Mouse (Mus musculus): Measurements from ENCODE around the gene Trmt61a. TPM values are rescaled to one million over a fixed set of nuclear protein-coding genes. Genes with fewer than 3 reads are reported as not detected.

The Trmt61a gene
- polyA plus RNA-seq, 1 experiment from 2014 or later: 7.8 TPM

Other genes starting within 250 kb of the Trmt61a start
- 3.5 and 5.0 TPM in 2 replicates for gene Tnfaip2, start 235.6 kb upstream of the Trmt61a start, polyA plus RNA-seq (2014; fragmentation: Nextera tagmentation; extraction: Ambion mirVana)
- 38.4 and 42.6 TPM in 2 replicates for gene Gm266, start 192.3 kb upstream of the Trmt61a start, polyA plus RNA-seq (2014; fragmentation: Nextera tagmentation; extraction: Ambion mirVana)
- gene Eif5, start 140.1 kb upstream of the Trmt61a start, polyA plus RNA-seq (2014; fragmentation: Nextera tagmentation; extraction: Ambion mirVana): 448 and 475 TPM in 2 replicates
- 58.5 and 58.9 TPM in 2 replicates for gene Mark3, start 103.6 kb upstream of the Trmt61a start, polyA plus RNA-seq (2014; fragmentation: Nextera tagmentation; extraction: Ambion mirVana)
- 548 and 555 TPM in 2 replicates for gene Ckb, start 5.8 kb upstream of the Trmt61a start, polyA plus RNA-seq (2014; fragmentation: Nextera tagmentation; extraction: Ambion mirVana)
- gene Bag5, start 35.2 kb downstream of the Trmt61a start, polyA plus RNA-seq (2014; fragmentation: Nextera tagmentation; extraction: Ambion mirVana): 49.8 and 58.0 TPM in 2 replicates
- gene Apopt1, start 35.2 kb downstream of the Trmt61a start, polyA plus RNA-seq (2014; fragmentation: Nextera tagmentation; extraction: Ambion mirVana): 56.1 and 60.8 TPM in 2 replicates
- 111 and 120 TPM in 2 replicates for gene Klc1, start 80.7 kb downstream of the Trmt61a start, polyA plus RNA-seq (2014; fragmentation: Nextera tagmentation; extraction: Ambion mirVana)
- 13.7 and 15.4 TPM in 2 replicates for gene Xrcc3, start 135.8 kb downstream of the Trmt61a start, polyA plus RNA-seq (2014; fragmentation: Nextera tagmentation; extraction: Ambion mirVana)
- 129 and 135 TPM in 2 replicates for gene Zfyve21, start 136.1 kb downstream of the Trmt61a start, polyA plus RNA-seq (2014; fragmentation: Nextera tagmentation; extraction: Ambion mirVana)
- gene Ppp1r13b, start 230.0 kb downstream of the Trmt61a start, polyA plus RNA-seq (2014; fragmentation: Nextera tagmentation; extraction: Ambion mirVana): 20.9 and 23.9 TPM in 2 replicates

Measured in stomach, embryonic 14.5 days (tissue).